Mouse (Mus musculus) cerebral cortex, adult 2 months (tissue): ENCODE measurements around the gene Aqp5.

Source experiments
- WGBS: fragments of 180-500 bp; shearing (Covaris S2); methylation state at CpG from one replicate; pipeline ENCODE4 v1.1.7; 2018; 5-methylcytosine and 5-hydroxymethylcytosine counted together

The Aqp5 gene

GRCm38 (mm10) chr15:99596056-99596687 lies 5.6 kb downstream of the Aqp5 start:
- 0% methylated on average over 7 of the region's 7 CpGs for WGBS

GRCm38 (mm10) chr15:99596841-99597240 lies 6.3 kb downstream of the Aqp5 start:
- 46% methylated on average over 7 of the region's 7 CpGs for WGBS

GRCm38 (mm10) chr15:99597596-99597995 lies 7.0 kb downstream of the Aqp5 start:
- 69% methylated on average over 8 of the region's 8 CpGs for WGBS

- 39% methylated on average over 17 of the region's 17 CpGs for WGBS
Observed at GRCm38 (mm10) chr15:99599245-99600070, 8.9 kb downstream of the Aqp5 start.

GRCm38 (mm10) chr15:99600986-99601822 lies 10.6 kb downstream of the Aqp5 start, which contains the start of gene Aqp6:
TSS of gene Aqp6 (plus strand) at chr15:99601400.
- WGBS, result 83% methylated on average over 22 of the region's 22 CpGs

GRCm38 (mm10) chr15:99601823-99602120 lies 11.2 kb downstream of the Aqp5 start:
- WGBS, result 44% methylated on average over 5 of the region's 5 CpGs

GRCm38 (mm10) chr15:99602206-99602820 lies 11.7 kb downstream of the Aqp5 start:
- 78% methylated on average over 17 of the region's 17 CpGs for WGBS

- WGBS, result 45% methylated on average over 7 of the region's 7 CpGs
Observed at GRCm38 (mm10) chr15:99603216-99603615, 12.6 kb downstream of the Aqp5 start.

GRCm38 (mm10) chr15:99605595-99605994 lies 15.0 kb downstream of the Aqp5 start:
- WGBS, result 72% methylated on average over 3 of the region's 3 CpGs

GRCm38 (mm10) chr15:99606515-99606914 lies 15.9 kb downstream of the Aqp5 start:
- 24% methylated on average over 5 of the region's 5 CpGs for WGBS

GRCm38 (mm10) chr15:99607388-99608113 lies 17.0 kb downstream of the Aqp5 start:
- WGBS, result 44% methylated on average over 10 of the region's 10 CpGs

GRCm38 (mm10) chr15:99608382-99609125 lies 18.0 kb downstream of the Aqp5 start:
- 78% methylated on average over 13 of the region's 13 CpGs for WGBS

- 40% methylated on average over 7 of the region's 7 CpGs for WGBS
Observed at GRCm38 (mm10) chr15:99611563-99611962, 21.0 kb downstream of the Aqp5 start.

GRCm38 (mm10) chr15:99614273-99614672 lies 23.7 kb downstream of the Aqp5 start:
- 61% methylated on average over 13 of the region's 13 CpGs for WGBS

GRCm38 (mm10) chr15:99614753-99615152 lies 24.2 kb downstream of the Aqp5 start:
- WGBS, result 3% methylated on average over 12 of the region's 12 CpGs

- 33% methylated on average over 9 of the region's 9 CpGs for WGBS
Observed at GRCm38 (mm10) chr15:99615246-99615645, 24.7 kb downstream of the Aqp5 start.

GRCm38 (mm10) chr15:99618595-99618994 lies 28.0 kb downstream of the Aqp5 start:
- 78% methylated on average over 3 of the region's 3 CpGs for WGBS

- 48% methylated on average over 4 of the region's 4 CpGs for WGBS
Observed at GRCm38 (mm10) chr15:99619821-99620220, 29.2 kb downstream of the Aqp5 start.

- WGBS, result 95% methylated on average over 11 of the region's 11 CpGs
Observed at GRCm38 (mm10) chr15:99622063-99622462, 31.5 kb downstream of the Aqp5 start.

- WGBS, result 94% methylated on average over 7 of the region's 7 CpGs
Observed at GRCm38 (mm10) chr15:99634702-99635101, 44.1 kb downstream of the Aqp5 start.
